Mouse (Mus musculus): Measurements from ENCODE around the gene Relch. TPM values are rescaled to one million over a fixed set of nuclear protein-coding genes. Genes with fewer than 3 reads are reported as not detected.
"Not testable (repeated sequence)": the region's sequence is repeated elsewhere in the genome, so short reads cannot be mapped to it uniquely, and the experiment has no call there.

The Relch gene
- polyA plus RNA-seq, 1 experiment from 2014 or later = 29.2 TPM

GRCm38 (mm10) chr1:105680587-105680986 lies 16.9 kb downstream of the Relch start:
- CTCF ChIA-PET = interaction anchor here (0.8 to 5.1 kb wide), 6 partner anchors 11 to 24 kb away, joined by 3 to 13 read pairs (median 4); partner anchors contain the start of genes Pign and Relch
- POLR2A ChIA-PET = no interaction called here
- H3K27me3 ChIP-seq = no peaks in the 10 kb centered on the region
- ATAC-seq = peak; percentile 51
- in situ Hi-C loops (cut with MboI; ENCODE audit: low pct_unique_long_range_greater_than_20kb) = no loop called here
- TF ChIP-seq CTCF (IDR thresholded peaks at IDR 0.05) = peak; percentile 82
- no peak for DNase-seq (ENCODE audit: low read depth, low spot score)

DNA sequence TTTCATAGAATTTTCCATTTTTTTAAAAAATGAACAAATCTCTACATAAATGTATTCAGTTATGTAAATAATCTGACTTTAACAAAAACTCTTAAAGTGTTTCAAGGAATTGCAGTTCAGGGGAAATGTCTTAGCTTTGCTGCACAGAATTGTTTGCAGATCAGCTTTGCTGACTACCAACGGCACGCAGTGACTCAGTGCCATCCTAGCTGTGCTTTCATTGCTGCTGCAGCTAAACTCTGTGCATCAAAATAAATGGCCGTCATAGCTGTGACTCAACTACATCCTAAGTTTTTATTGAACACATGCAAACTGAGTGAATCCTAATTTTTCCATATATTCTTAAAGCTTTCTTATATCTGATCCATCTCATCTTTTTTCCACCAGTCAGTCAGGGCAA lies 21.8 kb downstream of the Relch start:
- POLR2A ChIA-PET = no interaction called here
- CTCF ChIA-PET = no interaction called here
- TF ChIP-seq CTCF (IDR thresholded peaks at IDR 0.05) = no peak
- DNase-seq (ENCODE audit: low read depth, low spot score) = no peak
- ATAC-seq = no peak
- H3K27me3 ChIP-seq = no peaks in the 10 kb centered on the region
- in situ Hi-C loops (cut with MboI; ENCODE audit: low pct_unique_long_range_greater_than_20kb) = no loop called here

DNA sequence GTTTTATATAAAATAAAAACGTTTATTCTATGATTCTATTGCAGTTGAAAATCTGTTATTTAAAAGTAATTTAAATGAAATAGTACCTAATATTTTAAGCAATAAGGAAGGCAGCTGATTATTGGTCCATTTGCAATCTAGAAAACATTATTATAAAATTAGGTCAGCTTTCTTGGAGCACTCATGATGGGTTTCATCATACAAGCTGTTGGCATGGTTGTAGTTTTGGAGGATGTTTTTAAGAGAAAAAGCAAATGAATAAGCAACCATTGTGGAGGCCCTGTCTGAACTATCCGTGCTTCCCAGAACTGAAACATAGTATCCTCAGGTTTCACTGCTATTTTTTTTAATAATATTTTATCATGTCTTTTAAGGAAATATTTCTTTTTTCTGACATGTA lies 31.9 kb downstream of the Relch start:
- ATAC-seq (no peak), DNase-seq (ENCODE audit: low read depth, low spot score) (no peak)
- ChIA-PET CTCF (no interaction called here), POLR2A (no interaction called here)
- in situ Hi-C loops (cut with MboI; ENCODE audit: low pct_unique_long_range_greater_than_20kb) = no loop called here
- H3K27me3 ChIP-seq = no peaks in the 10 kb centered on the region
- TF ChIP-seq CTCF (IDR thresholded peaks at IDR 0.05) = no peak

- no peak for DNase-seq (ENCODE audit: low read depth, low spot score)
- POLR2A ChIA-PET = no interaction called here
- in situ Hi-C loops (cut with MboI; ENCODE audit: low pct_unique_long_range_greater_than_20kb) = loop anchor here (25.0 kb wide), 1 partner anchor 1061 kb away; the partner anchor contains the start of gene Kdsr
- no peak for TF ChIP-seq CTCF (IDR thresholded peaks at IDR 0.05)
- CTCF ChIA-PET = no interaction called here
- ATAC-seq = no peak
- no peaks in the 10 kb centered on the region for H3K27me3 ChIP-seq
Measured at GRCm38 (mm10) chr1:105700984-105701530, 37.4 kb downstream of the Relch start.

GRCm38 (mm10) chr1:105709415-105709814 lies 45.8 kb downstream of the Relch start:
- no peak for ATAC-seq

DNA sequence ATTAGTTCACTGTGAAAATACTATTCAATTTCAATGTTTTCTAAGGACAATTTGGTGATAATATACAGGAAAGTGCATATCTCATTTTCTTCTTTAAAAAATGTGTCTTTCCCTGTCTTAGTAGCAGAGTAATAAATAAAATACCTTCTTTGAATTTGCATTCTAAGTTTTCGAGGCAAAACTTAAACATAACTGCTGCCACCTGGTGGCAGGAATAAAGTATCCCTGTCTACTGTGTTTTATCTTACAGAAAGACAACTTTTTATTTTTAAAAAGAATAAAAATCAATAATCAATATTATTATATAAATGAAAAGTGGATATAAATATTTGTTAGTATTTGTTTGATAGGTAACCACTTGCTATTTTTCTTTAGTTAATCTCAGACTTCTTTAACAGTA lies 47.6 kb downstream of the Relch start:
- ChIA-PET CTCF (no interaction called here), POLR2A (no interaction called here)
- DNase-seq (ENCODE audit: low read depth, low spot score) (peak; percentile 6), ATAC-seq (no peak)
- no peaks in the 10 kb centered on the region for H3K27me3 ChIP-seq
- in situ Hi-C loops (cut with MboI; ENCODE audit: low pct_unique_long_range_greater_than_20kb) = loop anchor here (25.0 kb wide), 1 partner anchor 1051 kb away; the partner anchor contains the start of gene Kdsr
- TF ChIP-seq CTCF (IDR thresholded peaks at IDR 0.05) = peak; percentile 46

More at GRCm38 (mm10) chr1:105709415-105709814, 45.8 kb downstream of the Relch start:
- no peak for TF ChIP-seq CTCF (IDR thresholded peaks at IDR 0.05)
- H3K27me3 ChIP-seq = no peaks in the 10 kb centered on the region
- POLR2A ChIA-PET = no interaction called here
- CTCF ChIA-PET = no interaction called here
- in situ Hi-C loops (cut with MboI; ENCODE audit: low pct_unique_long_range_greater_than_20kb) = loop anchor here (25.0 kb wide), 1 partner anchor 1053 kb away; the partner anchor contains the start of gene Kdsr
- DNase-seq (ENCODE audit: low read depth, low spot score) = no peak

DNA sequence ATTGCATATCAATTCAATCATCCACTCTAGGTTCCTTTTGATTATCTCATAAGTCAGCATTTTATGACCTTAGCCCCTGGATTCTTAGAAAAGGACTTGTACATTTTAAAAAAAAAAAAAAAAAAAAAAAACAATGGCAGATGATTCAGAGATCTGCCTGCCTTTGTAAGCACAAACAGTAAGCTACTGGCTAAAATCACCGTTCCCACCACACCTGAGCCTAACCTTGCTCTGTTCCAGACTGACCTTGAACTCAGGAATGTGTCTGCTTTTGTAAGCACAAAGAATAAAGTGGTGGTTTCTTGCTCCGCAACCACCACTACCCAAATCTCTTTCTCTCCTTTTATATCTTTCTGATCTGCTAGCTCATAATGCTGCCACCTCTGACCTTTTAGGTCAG lies 49.2 kb downstream of the Relch start:
- in situ Hi-C loops (cut with MboI; ENCODE audit: low pct_unique_long_range_greater_than_20kb) = loop anchor here (25.0 kb wide), 1 partner anchor 1049 kb away; the partner anchor contains the start of gene Kdsr
- POLR2A ChIA-PET = no interaction called here
- ATAC-seq (no peak), DNase-seq (ENCODE audit: low read depth, low spot score) (no peak)
- H3K27me3 ChIP-seq = no peaks in the 10 kb centered on the region
- no peak for TF ChIP-seq CTCF (IDR thresholded peaks at IDR 0.05)
- CTCF ChIA-PET = no interaction called here

DNA sequence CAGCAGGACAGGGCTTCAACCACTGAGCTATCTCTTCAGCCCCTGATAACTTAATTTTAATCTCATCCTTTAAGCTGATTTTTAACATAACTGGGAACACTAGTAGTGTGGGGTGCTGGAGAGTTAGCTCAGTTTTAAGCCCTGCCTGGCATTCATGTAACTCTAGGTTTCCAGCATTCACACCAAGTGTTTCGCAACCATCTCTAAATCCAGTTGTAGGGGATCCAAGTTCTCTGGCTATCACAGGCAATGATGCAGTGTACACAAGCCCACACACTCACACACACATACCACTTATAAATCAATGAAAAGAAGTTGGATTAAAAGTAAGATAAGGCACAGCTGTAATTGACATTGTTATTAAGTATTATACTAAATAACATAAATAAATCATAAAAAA lies 54.7 kb downstream of the Relch start:
- POLR2A ChIA-PET = interaction anchor here (0.8 kb wide), 1 partner anchor 49 kb away, joined by 5 read pairs; no protein-coding TSS in a partner anchor
- CTCF ChIA-PET = interaction anchor here (1.7 kb wide), 1 partner anchor 48 kb away, joined by 5 read pairs; no protein-coding TSS in a partner anchor
- DNase-seq (ENCODE audit: low read depth, low spot score) = no peak
- ATAC-seq = no peak
- no peak for TF ChIP-seq CTCF (IDR thresholded peaks at IDR 0.05)
- in situ Hi-C loops (cut with MboI; ENCODE audit: low pct_unique_long_range_greater_than_20kb) = loop anchor here (5.0 to 25.0 kb wide), 2 partner anchors 61 to 1044 kb away; partner anchors contain the start of gene Kdsr
- no peaks in the 10 kb centered on the region for H3K27me3 ChIP-seq

GRCm38 (mm10) chr1:105729246-105729645 lies 65.6 kb downstream of the Relch start:
- CTCF ChIA-PET; ATAC-seq; H3K27me3 ChIP-seq; DNase-seq (ENCODE audit: low read depth, low spot score); POLR2A ChIA-PET: not testable (repeated sequence)
- in situ Hi-C loops (cut with MboI; ENCODE audit: low pct_unique_long_range_greater_than_20kb) = loop anchor here (25.0 kb wide), 1 partner anchor 308 kb away; no protein-coding TSS in a partner anchor

GRCm38 (mm10) chr1:105735318-105735717 lies 71.7 kb downstream of the Relch start:
- in situ Hi-C loops (cut with MboI; ENCODE audit: low pct_unique_long_range_greater_than_20kb) = loop anchor here (25.0 kb wide), 1 partner anchor 302 kb away; no protein-coding TSS in a partner anchor
- ATAC-seq = no peak
- no peak for DNase-seq (ENCODE audit: low read depth, low spot score)

DNA sequence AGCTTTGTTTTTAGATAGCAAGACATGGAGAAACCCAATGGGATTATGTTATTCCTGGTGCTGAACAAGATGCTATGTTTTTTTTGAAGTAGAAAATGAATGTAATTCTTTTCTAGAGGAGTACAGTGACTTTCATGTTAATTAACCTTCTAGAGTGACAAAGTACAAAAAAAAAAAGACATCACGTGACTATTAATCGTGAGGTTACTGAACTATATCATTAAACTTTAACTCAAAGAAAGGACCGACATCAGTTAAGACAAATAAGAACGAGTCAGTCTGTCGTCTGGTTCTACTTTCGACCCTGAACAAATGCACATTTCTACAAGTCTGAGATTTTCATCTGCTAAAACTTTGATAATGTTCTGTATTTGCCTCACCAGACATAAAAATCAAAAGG lies 74.7 kb downstream of the Relch start:
- TF ChIP-seq CTCF (IDR thresholded peaks at IDR 0.05) = no peak
- ChIA-PET POLR2A (no interaction called here), CTCF (interaction anchor here (1.0 to 1.2 kb wide), 2 partner anchors 10 to 16 kb away, joined by 3 to 4 read pairs; no protein-coding TSS in a partner anchor)
- no peak for DNase-seq (ENCODE audit: low read depth, low spot score)
- H3K27me3 ChIP-seq = no peaks in the 10 kb centered on the region
- in situ Hi-C loops (cut with MboI; ENCODE audit: low pct_unique_long_range_greater_than_20kb) = loop anchor here (25.0 kb wide), 1 partner anchor 299 kb away; no protein-coding TSS in a partner anchor
- no peak for ATAC-seq

More at GRCm38 (mm10) chr1:105735318-105735717, 71.7 kb downstream of the Relch start:
- peak; percentile 38 for TF ChIP-seq CTCF (IDR thresholded peaks at IDR 0.05)
- CTCF ChIA-PET = no interaction called here
- no peaks in the 10 kb centered on the region for H3K27me3 ChIP-seq
- POLR2A ChIA-PET = no interaction called here

Data from Patski (cell line).